Mouse (Mus musculus) heart, adult 2 months (tissue): Measurements from ENCODE around the gene Anapc4. TPM values are rescaled to one million over a fixed set of nuclear protein-coding genes. Genes with fewer than 3 reads are reported as not detected.
A peak's percentile ranks its signal among the peaks of the same experiment; 100 is the strongest.

ENCODE experiments used
- DNase-seq, 2 experiments: peaks; one replicate each; pipeline ENCODE4 v3.0.0; 2021
- H3K27ac ChIP-seq: fragments of 200-600 bp; 2 replicates; pipeline ENCODE4 v1.8.1; 2022
- H3K27me3 ChIP-seq: fragments of 200-500 bp; 2 replicates; pipeline ENCODE4 v1.6.1; 2012; ENCODE audit warnings: mild to moderate bottlenecking, low read length, inconsistent platforms, mixed read lengths; ENCODE audit not compliant: control insufficient read depth, insufficient read depth
- H3K36me3 ChIP-seq: fragments of 200-500 bp; 2 replicates; pipeline ENCODE4 v1.6.1; 2012; ENCODE audit warnings: low read length, inconsistent platforms; ENCODE audit not compliant: control insufficient read depth, insufficient read depth
- H3K4me1 ChIP-seq: fragments of 200-500 bp; 2 replicates; pipeline ENCODE4 v1.6.1; 2011; ENCODE audit warnings: low read length; ENCODE audit not compliant: control insufficient read depth, insufficient read depth
- H3K4me3 ChIP-seq: fragments of 200-600 bp; 2 replicates; pipeline ENCODE4 v1.8.1; 2022
- H3K79me2 ChIP-seq: fragments of 200-500 bp; replicated peaks from 2 replicates; pipeline ENCODE4 v1.6.1; 2012; ENCODE audit warnings: mild to moderate bottlenecking, inconsistent platforms, low read length, moderate library complexity, mixed read lengths; ENCODE audit not compliant: control insufficient read depth, insufficient read depth
- H3K9ac ChIP-seq: fragments of 200-500 bp; 2 replicates; pipeline ENCODE4 v1.6.1; 2012; ENCODE audit warnings: low read depth, mild to moderate bottlenecking, control low read depth, inconsistent platforms, low read length, mixed read lengths
- CTCF ChIP-seq: fragments of 200-600 bp; IDR thresholded peaks from 2 replicates; pipeline ENCODE4 v1.8.1; 2022; ENCODE audit warnings: antibody characterized with exemption, mild to moderate bottlenecking, moderate library complexity
- EP300 ChIP-seq: fragments of 200-500 bp; IDR thresholded peaks from 2 replicates; pipeline ENCODE4 v1.6.1; 2011; ENCODE audit warnings: low read depth, low read length, control low read depth; ENCODE audit not compliant: insufficient read depth
- POLR2A ChIP-seq: fragments of 200-500 bp; IDR thresholded peaks from 2 replicates; pipeline ENCODE4 v1.6.1; 2011; ENCODE audit warnings: mild to moderate bottlenecking, low read depth, low read length, control low read depth; ENCODE audit not compliant: insufficient read depth
- WGBS: fragments of 180-500 bp; shearing (Covaris S2); methylation state at CpG from one replicate; pipeline ENCODE4 v1.1.7; 2018; 5-methylcytosine and 5-hydroxymethylcytosine counted together
- intact Hi-C: fragments of 180-260 bp; cut with DNase I; formaldehyde crosslinking; loops from one replicate; pipeline ENCODE4 v1.15.1; 2025
- polyA plus RNA-seq: library from polyadenylated mRNA; depleted of rRNA; stranded (reverse); fragments of >200 nt; gene quantifications from 2 replicates; pipeline ENCODE4 v1.2.3, GENCODE M21; 2012
- total RNA-seq, 2 experiments: library from RNA; stranded (reverse); gene quantifications; 2 replicates each; pipeline ENCODE4 v1.2.3; 2021

Gene Anapc4
- total and polyA plus RNA-seq, 3 experiments: 17.3 to 38.8 (median 37.4) TPM

DNA sequence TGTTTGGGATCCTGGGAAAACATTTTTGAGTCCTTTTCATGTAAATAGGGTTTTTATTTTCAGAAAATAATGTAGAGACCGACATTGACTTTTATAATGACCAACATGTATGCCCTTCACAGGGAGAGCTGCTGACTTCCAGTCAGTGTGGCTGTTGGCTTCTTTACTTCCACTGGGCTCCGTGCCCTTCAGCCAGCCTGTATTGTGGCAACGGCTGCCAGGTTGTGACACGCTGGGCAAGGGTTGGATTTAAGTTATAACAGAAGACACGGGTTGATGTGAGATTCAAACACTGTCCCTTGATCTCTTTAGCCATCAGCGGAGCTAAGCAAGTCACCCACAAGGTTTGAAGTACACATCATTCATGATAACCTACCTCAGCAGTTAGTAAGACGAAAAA lies 15.1 kb upstream of the Anapc4 start:
- DNase-seq: no peak
- Histone ChIP-seq H3K4me3 (no peak overlapping the region), H3K79me2 (no peaks in the 10 kb centered on the region), H3K36me3 (no peaks in the 10 kb centered on the region), H3K27me3 (no peaks in the 10 kb centered on the region), H3K4me1 (no peaks in the 10 kb centered on the region), H3K9ac (no peak overlapping the region), H3K27ac (no peak overlapping the region)
- 85% methylated on average over 7 of the region's 7 CpGs for WGBS
- TF ChIP-seq EP300: no peak
- TF ChIP-seq POLR2A: no peak
- no peak for TF ChIP-seq CTCF
- intact Hi-C loops: no loop called here

DNA sequence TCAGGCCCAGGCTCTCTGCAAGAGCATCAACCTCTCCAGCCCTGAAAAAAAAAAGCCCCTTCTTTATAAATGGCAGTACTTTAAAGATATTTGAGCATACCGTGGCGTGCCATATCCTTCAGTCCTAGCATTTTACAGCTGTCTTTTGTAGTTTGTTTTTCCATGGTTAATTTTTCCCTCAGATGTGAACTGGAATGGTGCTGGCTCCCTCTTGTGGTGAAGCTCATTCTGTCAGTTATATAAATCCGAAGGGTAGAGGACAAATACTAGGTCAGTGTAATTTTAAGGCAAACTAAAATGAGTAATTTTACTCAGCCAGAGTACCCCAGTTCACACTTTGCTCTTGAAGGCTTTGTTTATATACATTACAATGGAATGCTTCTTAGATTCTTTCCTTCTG lies 12.1 kb upstream of the Anapc4 start:
- Histone ChIP-seq H3K4me1 (peaks cover 2% of the 10 kb centered on the region), H3K27me3 (no peaks in the 10 kb centered on the region), H3K4me3 (no peak overlapping the region), H3K9ac (no peak overlapping the region), H3K36me3 (peaks cover 4% of the 10 kb centered on the region), H3K79me2 (no peaks in the 10 kb centered on the region), H3K27ac (no peak overlapping the region)
- WGBS: 32% methylated on average over 3 of the region's 3 CpGs
- no peak for DNase-seq
- TF ChIP-seq EP300: no peak
- TF ChIP-seq CTCF: peak; percentile 84
- TF ChIP-seq POLR2A: no peak
- intact Hi-C loops: loop anchor here (5.0 kb wide), 1 partner anchor 304 kb away; no protein-coding TSS in a partner anchor

DNA sequence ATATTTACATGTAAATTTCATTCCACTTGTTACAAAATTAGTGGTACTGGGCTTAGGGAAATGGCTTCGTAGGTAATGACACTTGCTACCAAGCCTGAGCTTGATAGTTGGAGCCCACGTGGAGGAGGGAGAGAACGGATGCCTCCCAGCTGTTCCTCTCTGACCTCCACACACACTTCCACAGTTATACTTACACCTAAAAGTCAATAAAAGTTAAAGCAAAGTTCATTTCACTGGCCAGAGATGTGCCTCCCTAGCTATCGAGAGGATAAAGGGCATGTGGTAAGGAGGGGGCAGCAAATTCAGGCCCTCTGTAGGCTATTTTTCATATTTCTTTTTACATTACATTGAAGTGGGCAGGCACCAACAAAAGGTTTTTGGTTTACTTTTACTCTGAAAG lies 5.9 kb upstream of the Anapc4 start:
- Histone ChIP-seq H3K4me3 (no peak overlapping the region), H3K4me1 (peaks cover 3% of the 10 kb centered on the region), H3K27me3 (no peaks in the 10 kb centered on the region), H3K27ac (no peak overlapping the region), H3K79me2 (no peaks in the 10 kb centered on the region), H3K9ac (no peak overlapping the region), H3K36me3 (peaks cover 4% of the 10 kb centered on the region)
- DNase-seq: no peak
- intact Hi-C loops: no loop called here
- TF ChIP-seq CTCF (no peak), EP300 (no peak), POLR2A (no peak)
- WGBS: 85% methylated on average over 4 of the region's 4 CpGs

DNA sequence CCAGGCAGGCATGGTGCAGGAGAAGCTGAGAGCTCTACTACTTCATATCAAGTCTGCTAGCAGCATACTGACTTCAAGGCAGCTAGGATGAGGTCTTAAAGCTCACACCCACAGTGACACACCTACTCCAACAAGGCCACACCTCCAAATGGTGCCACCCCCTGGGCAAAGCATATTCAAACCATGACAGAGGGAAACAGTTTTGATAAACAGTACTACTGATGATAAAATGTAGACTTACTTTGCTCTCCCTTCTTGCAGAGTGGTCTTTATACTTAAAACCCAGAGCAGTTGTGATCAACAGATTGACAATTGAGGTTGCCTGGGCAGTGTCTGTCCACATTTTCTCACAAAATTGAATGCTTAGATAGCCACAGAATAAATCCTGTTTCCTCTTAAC lies 807 bp upstream of the Anapc4 start:
- Histone ChIP-seq H3K27me3 (no peaks in the 10 kb centered on the region), H3K4me1 (peaks cover 9% of the 10 kb centered on the region), H3K79me2 (peaks cover 1% of the 10 kb centered on the region; the same call in 1 of the 2 replicates), H3K9ac (no peak overlapping the region), H3K4me3 (peak overlapping the region; percentile 57; the same call in 1 of the 2 replicates), H3K36me3 (no peaks in the 10 kb centered on the region), H3K27ac (peak overlapping the region; percentile 92)
- intact Hi-C loops: loop anchor here (5.0 kb wide), 1 partner anchor 51 kb away; no protein-coding TSS in a partner anchor
- DNase-seq: no peak
- TF ChIP-seq POLR2A: no peak
- TF ChIP-seq EP300: no peak
- no peak for TF ChIP-seq CTCF

DNA sequence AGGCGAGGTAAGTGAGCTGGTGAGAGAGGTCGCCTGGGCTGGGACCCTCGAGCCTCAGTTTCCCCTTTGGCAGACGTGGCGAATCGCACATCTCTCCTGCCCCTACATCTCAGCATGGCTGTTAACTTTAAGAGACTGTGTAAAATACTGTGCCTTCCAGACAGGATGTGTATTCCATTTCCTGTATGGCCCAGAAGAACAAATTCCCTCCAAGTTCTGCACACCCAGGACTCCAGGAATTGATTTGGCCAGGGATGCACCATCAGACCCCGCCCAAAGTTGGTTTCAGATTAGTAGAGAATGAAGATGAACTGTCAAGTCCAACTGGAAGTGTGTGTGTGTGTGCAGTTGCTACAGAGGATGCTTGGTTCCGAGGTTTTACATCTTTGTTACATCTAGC lies 574 bp downstream of the Anapc4 start:
- Histone ChIP-seq H3K9ac (peak overlapping the region; percentile 84), H3K4me3 (peak overlapping the region; percentile 87), H3K27ac (peak overlapping the region; percentile 92), H3K4me1 (peaks cover 9% of the 10 kb centered on the region), H3K27me3 (no peaks in the 10 kb centered on the region), H3K36me3 (no peaks in the 10 kb centered on the region), H3K79me2 (peaks cover 1% of the 10 kb centered on the region; the same call in 1 of the 2 replicates)
- TF ChIP-seq POLR2A (no peak), CTCF (no peak), EP300 (no peak)
- intact Hi-C loops: loop anchor here (5.0 kb wide), 1 partner anchor 52 kb away; no protein-coding TSS in a partner anchor
- WGBS: 4% methylated on average over 8 of the region's 8 CpGs
- DNase-seq: no peak

DNA sequence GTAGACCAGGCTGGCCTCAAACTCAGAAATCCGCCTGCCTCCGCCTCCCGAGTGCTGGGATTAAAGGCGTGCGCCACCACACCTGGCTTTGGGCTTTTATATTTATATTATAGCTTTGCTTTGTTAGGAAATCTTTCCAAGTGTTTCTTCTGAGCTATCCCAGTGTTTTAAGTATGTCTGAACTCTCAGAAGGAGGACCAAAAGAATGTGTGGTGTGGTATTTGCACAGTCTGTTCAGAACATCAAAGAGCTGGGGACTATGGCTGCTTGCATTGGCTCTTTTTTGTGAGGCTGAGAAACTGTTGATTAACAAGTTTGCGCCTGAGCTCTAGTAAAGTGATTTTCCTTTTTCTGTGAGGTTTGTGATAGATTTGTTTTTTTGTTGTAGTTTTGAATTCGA lies 10.5 kb downstream of the Anapc4 start:
- intact Hi-C loops: no loop called here
- Histone ChIP-seq H3K36me3 (no peaks in the 10 kb centered on the region; the same call in 1 of the 2 replicates), H3K27ac (no peak overlapping the region), H3K79me2 (no peaks in the 10 kb centered on the region), H3K27me3 (no peaks in the 10 kb centered on the region), H3K9ac (no peak overlapping the region), H3K4me3 (no peak overlapping the region), H3K4me1 (no peaks in the 10 kb centered on the region)
- no peak for DNase-seq
- 94% methylated on average over 7 of the region's 7 CpGs for WGBS
- no peak for TF ChIP-seq CTCF
- TF ChIP-seq POLR2A: no peak
- no peak for TF ChIP-seq EP300
